Mouse (Mus musculus) retina, adult 2 months (tissue): ENCODE measurements around the gene Ino80d.

ENCODE experiments used
- DNase-seq: peaks from one replicate; pipeline ENCODE4 v3.0.0-alpha.2; 2012; ENCODE audit warnings: low read depth, low spot score

The Ino80d gene

DNA sequence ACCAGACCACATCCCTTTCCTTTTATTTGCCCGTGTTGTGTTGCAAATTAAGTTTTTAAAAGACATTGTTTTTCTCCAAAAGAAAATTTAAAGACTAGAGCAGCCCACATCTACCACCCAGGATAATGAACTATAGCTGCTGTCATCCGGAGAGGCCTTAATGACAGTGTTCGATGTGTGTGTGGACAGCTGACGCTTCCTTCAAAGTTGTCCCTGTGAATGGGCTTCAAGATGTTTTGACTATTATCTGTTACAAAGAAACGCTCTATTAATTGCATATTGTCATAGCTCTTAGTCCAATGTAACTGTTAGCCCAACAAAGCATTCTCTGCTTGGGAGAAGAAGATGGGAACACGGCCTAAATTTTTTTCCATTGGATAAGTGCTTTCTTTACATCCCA is 200.0 kb downstream of the Ino80d start:
- DNase-seq, result no peak

DNA sequence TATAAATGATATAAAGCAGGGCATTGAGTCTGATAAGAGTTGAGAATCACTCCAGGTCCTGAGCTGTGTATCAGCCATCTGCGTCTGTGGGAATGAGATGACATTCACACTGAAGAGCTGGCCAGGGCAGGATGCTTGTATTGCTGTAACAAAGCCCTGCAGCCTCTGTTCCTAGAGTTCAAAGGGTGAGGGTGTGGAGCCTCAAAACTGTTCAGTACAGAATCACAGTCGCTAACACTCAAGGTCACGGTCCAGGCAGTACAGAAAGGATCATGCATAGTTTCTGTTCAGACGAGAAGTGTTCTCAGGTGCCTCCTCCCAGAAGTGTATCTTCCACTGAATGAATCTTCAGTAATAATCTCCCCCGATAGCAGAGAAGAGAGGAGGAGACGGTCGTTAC is 203.0 kb downstream of the Ino80d start:
- no peak for DNase-seq

DNA sequence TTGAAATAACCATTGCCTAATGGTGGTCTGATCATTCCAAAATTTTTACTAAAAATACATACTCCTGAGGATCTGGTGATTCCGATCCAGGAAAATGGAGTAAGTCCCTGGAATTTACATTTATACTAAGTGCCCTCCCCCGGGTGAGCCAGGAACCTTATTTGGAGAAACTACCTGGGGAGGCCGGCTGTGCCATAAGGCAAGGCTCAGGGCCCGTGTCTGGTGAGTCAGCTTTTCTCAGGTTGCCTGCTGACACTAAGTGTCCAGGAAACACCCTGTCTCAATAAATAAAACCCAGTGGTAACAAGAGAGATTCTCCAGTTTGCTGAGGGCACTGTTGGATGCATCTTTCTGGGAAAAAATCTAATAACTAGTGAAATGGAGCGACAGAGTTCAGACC is 205.3 kb downstream of the Ino80d start:
- no peak for DNase-seq

DNA sequence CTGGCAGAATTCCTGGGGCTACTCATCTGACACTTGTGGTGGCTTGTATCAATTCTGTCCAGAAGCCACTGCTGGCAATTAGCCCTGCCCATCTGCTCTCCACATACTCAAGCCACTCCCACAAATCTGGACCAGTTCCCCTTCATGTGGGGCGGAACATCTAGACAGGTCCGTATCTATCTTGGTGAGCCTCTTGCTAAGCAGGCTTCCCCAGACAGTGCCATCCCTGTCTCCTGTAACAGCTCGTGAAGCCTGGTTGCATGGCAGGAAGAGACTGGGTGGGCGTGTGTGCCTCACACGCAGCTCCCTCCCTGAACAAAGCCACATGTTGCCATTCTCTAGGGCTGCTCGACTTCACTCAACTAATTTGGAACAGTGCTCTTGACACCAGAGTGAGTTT is 206.0 kb downstream of the Ino80d start:
- no peak for DNase-seq
